Mouse (Mus musculus): ENCODE data around the gene Hist2h3c2. TPM values are rescaled to one million over a fixed set of nuclear protein-coding genes. Genes with fewer than 3 reads are reported as not detected.
"Not testable (repeated sequence)": the region's sequence is repeated elsewhere in the genome, so short reads cannot be mapped to it uniquely, and the experiment has no call there.

Hist2h3c2 gene
- polyA plus RNA-seq, 1 experiment from 2014 or later = 0.71 TPM

- Histone ChIP-seq H3K4me2 (ENCODE audit: low read depth, low read length) (peak within 1 kb of the TSS; percentile 93), H3K27ac (ENCODE audit: low read depth, low read length) (peak within 1 kb of the TSS; percentile 92), H3K4me3 (ENCODE audit: low read depth, low read length) (peak within 1 kb of the TSS; percentile 55), H3K27me3 (ENCODE audit: control insufficient read depth, insufficient read depth, low read length) (no peaks in the 10 kb centered on the region), H3K4me1 (ENCODE audit: control insufficient read depth, insufficient read depth, low read length) (peaks cover 7% of the 10 kb centered on the region; the same call in 1 of the 2 replicates), H3K9me3 (ENCODE audit: control insufficient read depth, low read length) (no peaks in the 10 kb centered on the region), H3K9ac (replicated peaks; ENCODE audit: low read depth, low read length) (peak within 1 kb of the TSS; percentile 59), H3K36me3 (ENCODE audit: control insufficient read depth, insufficient read depth, low read length) (no peaks in the 10 kb centered on the region)
- WGBS = under 1% methylated on average over 45 of the region's 45 CpGs
- ATAC-seq (ENCODE audit: low read depth) = peak; percentile 96
These were observed 30.9 kb upstream of the Hist2h3c2 start, which contains the start of gene Hist2h2bb for GRCm38 (mm10) chr3:96269511-96270474. Gene Hist2h2bb, plus strand, starts transcription at chr3:96269752.

GRCm38 (mm10) chr3:96268776-96269378 lies 29.9 kb upstream of the Hist2h3c2 start:
- not testable (repeated sequence) for H3K36me3 ChIP-seq (ENCODE audit: control insufficient read depth, insufficient read depth, low read length); H3K9me3 ChIP-seq (ENCODE audit: control insufficient read depth, low read length); H3K27me3 ChIP-seq (ENCODE audit: control insufficient read depth, insufficient read depth, low read length)
- peaks cover 16% of the 10 kb centered on the region; the same call in 1 of the 2 replicates for H3K4me1 ChIP-seq (ENCODE audit: control insufficient read depth, insufficient read depth, low read length)
- under 1% methylated on average over 9 of the region's 44 CpGs for WGBS
- H3K9ac ChIP-seq (replicated peaks; ENCODE audit: low read depth, low read length) = peak overlapping the region; percentile 53
- peak overlapping the region; percentile 55 for H3K4me3 ChIP-seq (ENCODE audit: low read depth, low read length)
- peak overlapping the region; percentile 93 for H3K4me2 ChIP-seq (ENCODE audit: low read depth, low read length)
- peak; percentile 47 for ATAC-seq (ENCODE audit: low read depth)
- H3K27ac ChIP-seq (ENCODE audit: low read depth, low read length) = peak overlapping the region; percentile 92

GRCm38 (mm10) chr3:96268051-96268775 lies 29.3 kb upstream of the Hist2h3c2 start, which contains the start of gene Hist2h3b:
Gene Hist2h3b, plus strand, starts transcription at chr3:96268654.
- Histone ChIP-seq H3K4me3 (ENCODE audit: low read depth, low read length) (peak within 1 kb of the TSS; percentile 55), H3K4me2 (ENCODE audit: low read depth, low read length) (peak within 1 kb of the TSS; percentile 93), H3K9ac (replicated peaks; ENCODE audit: low read depth, low read length) (peak within 1 kb of the TSS; percentile 53), H3K27me3 (ENCODE audit: control insufficient read depth, insufficient read depth, low read length) (no peaks in the 10 kb centered on the region), H3K36me3 (ENCODE audit: control insufficient read depth, insufficient read depth, low read length) (no peaks in the 10 kb centered on the region), H3K9me3 (ENCODE audit: control insufficient read depth, low read length) (no peaks in the 10 kb centered on the region), H3K27ac (ENCODE audit: low read depth, low read length) (peak within 1 kb of the TSS; percentile 92), H3K4me1 (ENCODE audit: control insufficient read depth, insufficient read depth, low read length) (peaks cover 20% of the 10 kb centered on the region; the same call in 1 of the 2 replicates)
- 17% methylated on average over 28 of the region's 30 CpGs for WGBS
- peak; percentile 65 for ATAC-seq (ENCODE audit: low read depth)

- no peak overlapping the region; the same call in 1 of the 2 replicates for H3K27ac ChIP-seq (ENCODE audit: low read depth, low read length)
- H3K4me1 ChIP-seq (ENCODE audit: control insufficient read depth, insufficient read depth, low read length) = peaks cover 20% of the 10 kb centered on the region; the same call in 1 of the 2 replicates
- no peak overlapping the region for H3K4me2 ChIP-seq (ENCODE audit: low read depth, low read length)
- WGBS = 82% methylated on average over 4 of the region's 4 CpGs
- no peaks in the 10 kb centered on the region for H3K27me3 ChIP-seq (ENCODE audit: control insufficient read depth, insufficient read depth, low read length)
- H3K9me3 ChIP-seq (ENCODE audit: control insufficient read depth, low read length) = no peaks in the 10 kb centered on the region
- H3K36me3 ChIP-seq (ENCODE audit: control insufficient read depth, insufficient read depth, low read length) = no peaks in the 10 kb centered on the region
- ATAC-seq (ENCODE audit: low read depth) = no peak
- no peak overlapping the region for H3K9ac ChIP-seq (replicated peaks; ENCODE audit: low read depth, low read length)
- no peak overlapping the region for H3K4me3 ChIP-seq (ENCODE audit: low read depth, low read length)
These were observed 28.6 kb upstream of the Hist2h3c2 start for GRCm38 (mm10) chr3:96267541-96267940.

GRCm38 (mm10) chr3:96266132-96266710 lies 27.3 kb upstream of the Hist2h3c2 start:
- Histone ChIP-seq H3K27ac (ENCODE audit: low read depth, low read length) (no peak overlapping the region), H3K9ac (replicated peaks; ENCODE audit: low read depth, low read length) (no peak overlapping the region), H3K36me3 (ENCODE audit: control insufficient read depth, insufficient read depth, low read length) (no peaks in the 10 kb centered on the region), H3K27me3 (ENCODE audit: control insufficient read depth, insufficient read depth, low read length) (no peaks in the 10 kb centered on the region), H3K4me2 (ENCODE audit: low read depth, low read length) (no peak overlapping the region), H3K4me1 (ENCODE audit: control insufficient read depth, insufficient read depth, low read length) (peaks cover 20% of the 10 kb centered on the region; the same call in 1 of the 2 replicates), H3K4me3 (ENCODE audit: low read depth, low read length) (no peak overlapping the region), H3K9me3 (ENCODE audit: control insufficient read depth, low read length) (no peaks in the 10 kb centered on the region)
- WGBS = 93% methylated on average over 8 of the region's 8 CpGs
- ATAC-seq (ENCODE audit: low read depth) = no peak

GRCm38 (mm10) chr3:96264404-96264949 lies 25.6 kb upstream of the Hist2h3c2 start:
- Histone ChIP-seq H3K27me3 (ENCODE audit: control insufficient read depth, insufficient read depth, low read length) (no peaks in the 10 kb centered on the region), H3K9ac (replicated peaks; ENCODE audit: low read depth, low read length) (0 out of 2 replicates have a peak overlapping the region, but pooled peaks have one; percentile 84), H3K4me1 (ENCODE audit: control insufficient read depth, insufficient read depth, low read length) (peaks cover 20% of the 10 kb centered on the region; the same call in 1 of the 2 replicates), H3K4me2 (ENCODE audit: low read depth, low read length) (peak overlapping the region; percentile 77; the same call in 1 of the 2 replicates), H3K36me3 (ENCODE audit: control insufficient read depth, insufficient read depth, low read length) (no peaks in the 10 kb centered on the region), H3K4me3 (ENCODE audit: low read depth, low read length) (no peak overlapping the region; the same call in 1 of the 2 replicates), H3K9me3 (ENCODE audit: control insufficient read depth, low read length) (no peaks in the 10 kb centered on the region), H3K27ac (ENCODE audit: low read depth, low read length) (peak overlapping the region; percentile 97; the same call in 1 of the 2 replicates)
- 71% methylated on average over 7 of the region's 7 CpGs for WGBS
- no peak for ATAC-seq (ENCODE audit: low read depth)

- Histone ChIP-seq H3K9ac (replicated peaks; ENCODE audit: low read depth, low read length) (peak overlapping the region; percentile 84), H3K4me3 (ENCODE audit: low read depth, low read length) (peak overlapping the region; percentile 61), H3K27ac (ENCODE audit: low read depth, low read length) (peak overlapping the region; percentile 97), H3K27me3 (ENCODE audit: control insufficient read depth, insufficient read depth, low read length) (no peaks in the 10 kb centered on the region), H3K4me1 (ENCODE audit: control insufficient read depth, insufficient read depth, low read length) (peaks cover 17% of the 10 kb centered on the region; the same call in 1 of the 2 replicates), H3K9me3 (ENCODE audit: control insufficient read depth, low read length) (no peaks in the 10 kb centered on the region), H3K4me2 (ENCODE audit: low read depth, low read length) (peak overlapping the region; percentile 77), H3K36me3 (ENCODE audit: control insufficient read depth, insufficient read depth, low read length) (no peaks in the 10 kb centered on the region)
- WGBS = 5% methylated on average over 27 of the region's 27 CpGs
- peak; percentile 49; the same call in 1 of the 2 replicates for ATAC-seq (ENCODE audit: low read depth)
These were observed 24.9 kb upstream of the Hist2h3c2 start for GRCm38 (mm10) chr3:96263558-96264403.

Measured in neural tube, embryonic 14.5 days (tissue).